Mouse (Mus musculus): ENCODE measurements around the gene Daam1. TPM values are rescaled to one million over a fixed set of nuclear protein-coding genes. Genes with fewer than 3 reads are reported as not detected.

The Daam1 gene
- total and polyA plus RNA-seq, 2 experiments = 7.7 to 33.4 TPM

DNA sequence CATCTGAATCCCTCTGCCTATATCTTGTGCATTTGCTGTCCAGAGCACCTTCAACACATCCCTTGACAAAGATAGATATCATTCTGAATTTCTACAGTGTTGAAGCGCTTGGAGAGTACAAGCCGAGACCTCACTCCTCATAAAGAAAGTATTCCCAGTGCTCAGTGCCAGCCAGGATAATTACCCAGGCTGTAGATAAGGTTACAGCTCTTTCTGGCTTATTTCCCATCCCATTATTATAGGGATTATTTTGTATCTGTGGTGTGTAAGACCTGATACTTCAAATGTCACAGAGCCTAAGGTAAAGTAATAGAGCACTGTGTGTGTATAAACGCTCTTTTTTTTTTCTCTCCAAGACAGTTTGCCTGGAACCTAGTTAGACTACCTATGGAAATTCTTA lies 130.8 kb downstream of the Daam1 start:
- Histone ChIP-seq H3K36me3 (ENCODE audit: control insufficient read depth, insufficient read depth, low read length) (peaks cover 46% of the 10 kb centered on the region), H3K79me2 (ENCODE audit: control insufficient read depth, insufficient read depth, low read length) (no peaks in the 10 kb centered on the region; the same call in 1 of the 2 replicates), H3K4me1 (ENCODE audit: control insufficient read depth, insufficient read depth, low read length) (no peaks in the 10 kb centered on the region), H3K27ac (replicated peaks; ENCODE audit: insufficient read depth, low read depth, low read length) (no peak overlapping the region), H3K4me3 (ENCODE audit: insufficient read depth, low read depth, low read length) (no peak overlapping the region), H3K9ac (ENCODE audit: low read depth, low read length) (no peak overlapping the region), H3K27me3 (ENCODE audit: control insufficient read depth, insufficient read depth, low read length) (no peaks in the 10 kb centered on the region)
- DNase-seq (ENCODE audit: extremely low read depth, low read depth, low spot score) = no peak
- 93% methylated on average over 3 of the region's 3 CpGs for WGBS
- TF ChIP-seq CTCF (IDR thresholded peaks at IDR 0.05; ENCODE audit: low read depth, low read length) (no peak), POLR2A (IDR thresholded peaks at IDR 0.05; ENCODE audit: extremely low read depth, insufficient read depth, low read length) (no peak)

- no peak overlapping the region for H3K4me3 ChIP-seq (ENCODE audit: insufficient read depth, low read depth, low read length)
- no peak overlapping the region for H3K9ac ChIP-seq (ENCODE audit: low read depth, low read length)
- no peak overlapping the region for H3K27ac ChIP-seq (replicated peaks; ENCODE audit: insufficient read depth, low read depth, low read length)
- H3K36me3 ChIP-seq (ENCODE audit: control insufficient read depth, insufficient read depth, low read length) = peaks cover 40% of the 10 kb centered on the region
- 89% methylated on average over 4 of the region's 4 CpGs for WGBS
- DNase-seq (ENCODE audit: extremely low read depth, low read depth, low spot score) = no peak
- H3K79me2 ChIP-seq (ENCODE audit: control insufficient read depth, insufficient read depth, low read length) = no peaks in the 10 kb centered on the region; the same call in 1 of the 2 replicates
- H3K4me1 ChIP-seq (ENCODE audit: control insufficient read depth, insufficient read depth, low read length) = no peaks in the 10 kb centered on the region
- H3K27me3 ChIP-seq (ENCODE audit: control insufficient read depth, insufficient read depth, low read length) = no peaks in the 10 kb centered on the region
- no peak for TF ChIP-seq CTCF (IDR thresholded peaks at IDR 0.05; ENCODE audit: low read depth, low read length)
- no peak for TF ChIP-seq POLR2A (IDR thresholded peaks at IDR 0.05; ENCODE audit: extremely low read depth, insufficient read depth, low read length)
Observed at GRCm38 (mm10) chr12:71962616-71963015, 131.7 kb downstream of the Daam1 start.

DNA sequence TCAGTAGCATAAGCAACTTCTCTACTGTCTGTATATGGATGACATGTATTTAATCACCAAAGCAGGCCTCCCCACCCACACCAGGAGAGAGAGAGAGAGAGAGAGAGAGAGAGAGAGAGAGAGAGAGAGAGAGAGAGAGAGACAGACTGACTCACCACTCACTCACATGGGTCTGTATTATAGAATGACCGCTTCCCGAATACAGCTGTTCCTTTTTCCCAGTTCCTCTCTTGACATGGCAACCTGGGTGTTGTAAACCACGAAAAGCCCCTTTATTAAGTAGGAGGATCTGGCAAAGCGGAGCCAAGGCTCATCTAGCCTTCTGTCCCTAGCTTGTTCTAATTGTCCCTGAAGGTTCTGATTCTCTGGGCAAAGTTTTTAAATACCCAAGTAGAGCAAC lies 137.7 kb downstream of the Daam1 start:
- Histone ChIP-seq H3K36me3 (ENCODE audit: control insufficient read depth, insufficient read depth, low read length) (peaks cover 27% of the 10 kb centered on the region), H3K4me3 (ENCODE audit: insufficient read depth, low read depth, low read length) (no peak overlapping the region), H3K79me2 (ENCODE audit: control insufficient read depth, insufficient read depth, low read length) (peaks cover 5% of the 10 kb centered on the region; the same call in 1 of the 2 replicates), H3K4me1 (ENCODE audit: control insufficient read depth, insufficient read depth, low read length) (no peaks in the 10 kb centered on the region; the same call in 1 of the 2 replicates), H3K27ac (replicated peaks; ENCODE audit: insufficient read depth, low read depth, low read length) (no peak overlapping the region), H3K27me3 (ENCODE audit: control insufficient read depth, insufficient read depth, low read length) (no peaks in the 10 kb centered on the region), H3K9ac (ENCODE audit: low read depth, low read length) (no peak overlapping the region)
- TF ChIP-seq POLR2A (IDR thresholded peaks at IDR 0.05; ENCODE audit: extremely low read depth, insufficient read depth, low read length) = no peak
- no peak for TF ChIP-seq CTCF (IDR thresholded peaks at IDR 0.05; ENCODE audit: low read depth, low read length)
- DNase-seq (ENCODE audit: extremely low read depth, low read depth, low spot score) = no peak
- WGBS = 93% methylated on average over 4 of the region's 4 CpGs

- no peak for DNase-seq (ENCODE audit: extremely low read depth, low read depth, low spot score)
- no peak overlapping the region for H3K4me3 ChIP-seq (ENCODE audit: insufficient read depth, low read depth, low read length)
- H3K27ac ChIP-seq (replicated peaks; ENCODE audit: insufficient read depth, low read depth, low read length) = no peak overlapping the region
- 83% methylated on average over 3 of the region's 3 CpGs for WGBS
- H3K4me1 ChIP-seq (ENCODE audit: control insufficient read depth, insufficient read depth, low read length) = no peaks in the 10 kb centered on the region; the same call in 1 of the 2 replicates
- no peaks in the 10 kb centered on the region for H3K27me3 ChIP-seq (ENCODE audit: control insufficient read depth, insufficient read depth, low read length)
- peaks cover 5% of the 10 kb centered on the region; the same call in 1 of the 2 replicates for H3K79me2 ChIP-seq (ENCODE audit: control insufficient read depth, insufficient read depth, low read length)
- H3K9ac ChIP-seq (ENCODE audit: low read depth, low read length) = no peak overlapping the region
- peaks cover 29% of the 10 kb centered on the region for H3K36me3 ChIP-seq (ENCODE audit: control insufficient read depth, insufficient read depth, low read length)
- TF ChIP-seq CTCF (IDR thresholded peaks at IDR 0.05; ENCODE audit: low read depth, low read length) (no peak), POLR2A (IDR thresholded peaks at IDR 0.05; ENCODE audit: extremely low read depth, insufficient read depth, low read length) (no peak)
Observed at GRCm38 (mm10) chr12:71969022-71969421, 138.1 kb downstream of the Daam1 start.

GRCm38 (mm10) chr12:71969439-71969838 lies 138.6 kb downstream of the Daam1 start:
- H3K4me1 ChIP-seq (ENCODE audit: control insufficient read depth, insufficient read depth, low read length) = no peaks in the 10 kb centered on the region; the same call in 1 of the 2 replicates
- no peak overlapping the region for H3K4me3 ChIP-seq (ENCODE audit: insufficient read depth, low read depth, low read length)
- H3K36me3 ChIP-seq (ENCODE audit: control insufficient read depth, insufficient read depth, low read length) = peaks cover 32% of the 10 kb centered on the region
- H3K27ac ChIP-seq (replicated peaks; ENCODE audit: insufficient read depth, low read depth, low read length) = no peak overlapping the region
- H3K79me2 ChIP-seq (ENCODE audit: control insufficient read depth, insufficient read depth, low read length) = peaks cover 5% of the 10 kb centered on the region; the same call in 1 of the 2 replicates
- no peaks in the 10 kb centered on the region for H3K27me3 ChIP-seq (ENCODE audit: control insufficient read depth, insufficient read depth, low read length)
- WGBS = 97% methylated on average over 9 of the region's 9 CpGs
- no peak for DNase-seq (ENCODE audit: extremely low read depth, low read depth, low spot score)
- no peak for TF ChIP-seq POLR2A (IDR thresholded peaks at IDR 0.05; ENCODE audit: extremely low read depth, insufficient read depth, low read length)
- no peak for TF ChIP-seq CTCF (IDR thresholded peaks at IDR 0.05; ENCODE audit: low read depth, low read length)
- no peak overlapping the region for H3K9ac ChIP-seq (ENCODE audit: low read depth, low read length)

- no peak overlapping the region for H3K27ac ChIP-seq (replicated peaks; ENCODE audit: insufficient read depth, low read depth, low read length)
- no peaks in the 10 kb centered on the region for H3K27me3 ChIP-seq (ENCODE audit: control insufficient read depth, insufficient read depth, low read length)
- peaks cover 37% of the 10 kb centered on the region for H3K36me3 ChIP-seq (ENCODE audit: control insufficient read depth, insufficient read depth, low read length)
- no peak overlapping the region for H3K4me3 ChIP-seq (ENCODE audit: insufficient read depth, low read depth, low read length)
- H3K9ac ChIP-seq (ENCODE audit: low read depth, low read length) = no peak overlapping the region
- H3K4me1 ChIP-seq (ENCODE audit: control insufficient read depth, insufficient read depth, low read length) = no peaks in the 10 kb centered on the region; the same call in 1 of the 2 replicates
- TF ChIP-seq CTCF (IDR thresholded peaks at IDR 0.05; ENCODE audit: low read depth, low read length) = no peak
- no peak for TF ChIP-seq POLR2A (IDR thresholded peaks at IDR 0.05; ENCODE audit: extremely low read depth, insufficient read depth, low read length)
- WGBS = 87% methylated on average over 12 of the region's 12 CpGs
- peaks cover 5% of the 10 kb centered on the region; the same call in 1 of the 2 replicates for H3K79me2 ChIP-seq (ENCODE audit: control insufficient read depth, insufficient read depth, low read length)
- no peak for DNase-seq (ENCODE audit: extremely low read depth, low read depth, low spot score)
Observed at GRCm38 (mm10) chr12:71969941-71970629, 139.2 kb downstream of the Daam1 start.
